Mouse (Mus musculus) gastrocnemius, postnatal 10 days (tissue): ENCODE results near the gene C130073F10Rik. TPM values are rescaled to one million over a fixed set of nuclear protein-coding genes. Genes with fewer than 3 reads are reported as not detected.
"Not testable (repeated sequence)": the region's sequence is repeated elsewhere in the genome, so short reads cannot be mapped to it uniquely, and the experiment has no call there.

Experiments used
- DNase-seq: peaks from one replicate; pipeline ENCODE4 v3.0.0; 2021; ENCODE audit warnings: mixed read lengths
- long read RNA-seq, 2 experiments: library from polyadenylated mRNA; stranded (forward); transcript quantifications; one replicate each; pipeline ENCODE4 v2.0.0; 2021
- total RNA-seq, 2 experiments: library from RNA; stranded (reverse); gene quantifications; 2 replicates each; pipeline ENCODE4 v1.2.3; 2021

C130073F10Rik gene
- total RNA-seq, result not detected
- long read RNA-seq, experiment 1, result 0 reads
- long read RNA-seq, experiment 2, result 0 reads

DNA sequence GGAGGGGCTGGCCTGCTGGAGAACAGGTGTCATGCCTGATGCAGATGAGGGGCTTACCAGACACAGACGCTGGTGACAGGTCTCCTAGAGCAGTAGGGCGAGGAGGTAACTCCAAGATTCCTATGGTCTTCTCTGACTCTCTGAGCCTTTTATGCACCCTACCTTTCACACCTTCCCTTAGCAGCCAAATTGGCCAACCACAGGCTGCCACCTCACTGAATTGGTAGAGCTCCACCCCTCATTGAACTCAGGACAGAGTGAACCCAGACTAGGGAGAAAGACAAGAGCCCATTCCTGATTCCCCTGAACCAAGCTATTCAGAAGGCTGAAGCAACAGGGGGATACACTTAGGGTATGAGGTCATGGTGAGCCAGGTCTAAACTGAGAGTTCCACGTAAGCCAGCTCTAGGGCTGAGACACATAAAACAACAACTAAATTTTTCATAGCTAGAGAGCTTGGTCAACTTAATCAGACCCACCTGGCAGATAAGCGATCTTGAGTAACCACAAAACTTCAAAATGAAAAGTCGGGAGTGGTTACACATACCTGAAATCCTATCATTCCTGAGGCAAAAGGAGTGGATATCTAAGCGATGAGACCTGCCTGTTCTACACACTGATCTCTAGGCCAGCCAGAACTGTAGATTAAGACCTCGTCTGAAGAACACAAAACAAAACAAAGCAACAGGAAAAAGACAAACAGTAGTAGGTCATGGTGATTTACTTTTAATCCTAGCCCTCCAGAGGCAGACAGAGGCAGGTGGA is at the start of gene C130073F10Rik:
Gene C130073F10Rik (minus strand): TSS at position 134 of the 765 bp plus-strand sequence.
- DNase-seq, result no peak

DNA sequence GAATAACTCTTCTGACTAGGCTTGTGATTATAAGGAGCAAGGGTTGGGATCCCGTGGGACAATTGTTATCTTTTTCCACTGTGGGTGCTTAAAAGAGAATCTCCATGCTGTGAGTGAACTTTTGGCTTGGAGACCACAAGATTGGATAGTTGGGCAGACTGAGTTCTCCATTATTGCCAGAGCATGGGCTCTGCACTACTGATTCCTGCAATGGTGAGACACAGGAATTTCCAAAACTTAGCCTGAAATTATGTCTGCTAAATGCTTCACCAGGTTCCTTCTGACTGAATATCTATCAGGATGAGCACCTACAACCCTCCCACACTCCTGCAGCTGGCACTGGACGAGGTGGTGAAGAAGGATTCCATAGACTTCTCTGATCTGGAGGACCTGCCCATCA is 46.5 kb upstream of the C130073F10Rik start, which contains the start of gene Gm12794:
Gene Gm12794 (plus strand): TSS at position 301 of the 400 bp plus-strand sequence.
- not testable (repeated sequence) for DNase-seq

DNA sequence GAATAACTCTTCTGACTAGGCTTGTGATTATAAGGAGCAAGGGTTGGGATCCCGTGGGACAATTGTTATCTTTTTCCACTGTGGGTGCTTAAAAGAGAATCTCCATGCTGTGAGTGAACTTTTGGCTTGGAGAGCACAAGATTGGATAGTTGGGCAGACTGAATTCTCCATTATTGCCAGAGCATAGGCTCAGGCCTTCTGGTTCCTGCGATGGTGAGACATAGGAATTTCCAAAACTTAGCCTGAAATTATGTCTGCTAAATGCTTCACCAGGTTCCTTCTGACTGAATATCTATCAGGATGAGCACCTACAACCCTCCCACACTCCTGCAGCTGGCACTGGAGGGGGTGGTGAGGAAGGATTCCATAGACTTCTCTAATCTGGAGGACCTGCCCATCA is 15.2 kb upstream of the C130073F10Rik start, which contains the start of gene Gm12800:
Gene Gm12800 (plus strand): TSS at position 301 of the 400 bp plus-strand sequence.
- DNase-seq, result not testable (repeated sequence)

DNA sequence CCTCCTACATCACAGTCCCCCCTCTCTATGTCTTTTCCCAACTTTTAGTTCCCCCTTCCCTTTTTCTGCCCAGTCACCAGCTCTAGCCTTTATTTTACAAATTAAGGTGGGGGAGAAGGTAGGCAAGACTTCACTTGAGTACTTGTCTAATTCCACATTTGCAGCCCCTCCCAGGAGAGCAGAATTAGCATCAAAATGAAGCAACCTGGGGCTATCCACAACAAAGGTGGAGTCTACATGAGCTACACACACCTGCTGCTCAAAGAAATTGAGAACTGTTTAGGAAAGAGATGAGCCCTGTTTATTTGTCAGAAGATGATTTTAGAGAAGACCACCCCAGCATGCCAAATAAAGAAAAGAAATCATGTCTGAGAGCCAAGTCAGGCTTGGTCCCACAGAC is 4.2 kb downstream of the C130073F10Rik start:
- DNase-seq, result no peak

DNA sequence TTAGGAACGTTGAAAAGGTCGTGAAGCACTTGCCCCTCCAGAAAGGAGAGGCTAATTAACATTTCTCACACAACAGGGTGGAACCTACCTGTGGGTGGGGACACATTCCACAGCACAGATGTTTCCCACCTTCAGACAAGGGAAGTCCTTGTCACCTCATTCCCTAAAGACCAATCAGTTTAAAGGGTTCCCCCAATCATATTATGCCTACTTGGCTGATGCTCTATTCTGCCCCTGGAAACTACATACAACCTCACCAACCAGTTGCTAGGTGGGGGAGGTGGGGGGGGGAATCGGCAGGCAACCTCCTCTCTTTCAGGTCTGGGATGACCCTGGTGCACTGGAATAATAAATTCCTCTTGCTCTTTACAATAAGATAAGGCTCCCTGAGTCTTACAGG is 9.9 kb downstream of the C130073F10Rik start:
- no peak for DNase-seq

DNA sequence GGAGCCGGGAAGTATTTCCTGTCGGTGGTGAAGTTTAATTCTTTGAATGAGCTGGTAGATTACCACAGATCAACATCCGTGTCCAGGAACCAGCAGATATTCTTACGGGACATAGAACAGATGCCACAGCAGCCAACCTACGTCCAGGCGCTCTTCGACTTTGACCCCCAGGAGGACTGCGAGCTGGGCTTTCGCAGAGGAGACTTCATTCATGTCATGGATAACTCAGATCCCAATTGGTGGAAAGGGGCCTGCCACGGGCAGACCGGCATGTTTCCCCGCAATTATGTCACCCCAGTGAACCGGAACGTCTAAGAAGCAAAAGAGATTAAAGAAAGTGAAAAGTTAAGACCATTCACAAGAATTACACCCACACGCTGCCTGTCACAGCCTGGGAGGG is 17.9 kb downstream of the C130073F10Rik start:
- not testable (repeated sequence) for DNase-seq

DNA sequence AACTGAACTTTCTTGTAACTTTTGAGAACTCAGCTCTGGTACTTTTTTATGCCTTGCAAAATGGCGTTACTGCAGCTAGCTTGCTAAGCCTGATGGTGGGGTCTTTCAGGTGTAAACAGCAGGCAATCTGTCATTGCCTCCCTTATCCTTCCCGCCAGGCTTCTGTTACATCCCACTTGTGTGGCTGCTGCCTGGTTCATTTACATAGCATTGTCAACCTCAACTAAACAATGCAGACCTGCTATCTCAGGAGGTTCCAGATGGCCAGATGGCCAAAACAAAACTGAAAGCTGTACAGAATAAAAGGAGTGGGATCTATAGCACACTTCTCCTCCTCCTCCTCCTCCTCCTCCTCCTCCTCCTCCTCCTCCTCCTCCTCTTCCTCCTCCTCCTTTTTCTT is 21.6 kb downstream of the C130073F10Rik start:
- DNase-seq, result not testable (repeated sequence)

DNA sequence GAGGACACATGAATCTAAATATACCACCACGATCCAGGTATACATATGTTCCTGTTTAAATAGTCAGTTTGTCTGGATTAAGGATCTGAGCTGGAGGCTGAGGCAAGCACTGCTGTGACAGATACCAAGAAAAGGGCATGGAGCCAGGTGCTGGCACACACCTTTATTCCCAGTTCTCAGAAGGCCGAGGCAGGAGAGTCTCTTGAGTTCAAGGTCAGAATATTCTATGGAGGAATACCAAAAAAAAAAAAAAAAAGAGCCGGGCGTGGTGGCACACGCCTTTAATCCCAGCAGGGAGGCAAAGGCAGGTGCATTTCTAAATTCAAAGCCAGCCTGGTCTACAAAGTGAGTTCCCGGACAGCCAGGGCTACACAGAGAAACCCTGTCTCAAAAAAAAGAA is 31.3 kb downstream of the C130073F10Rik start:
- no peak for DNase-seq

DNA sequence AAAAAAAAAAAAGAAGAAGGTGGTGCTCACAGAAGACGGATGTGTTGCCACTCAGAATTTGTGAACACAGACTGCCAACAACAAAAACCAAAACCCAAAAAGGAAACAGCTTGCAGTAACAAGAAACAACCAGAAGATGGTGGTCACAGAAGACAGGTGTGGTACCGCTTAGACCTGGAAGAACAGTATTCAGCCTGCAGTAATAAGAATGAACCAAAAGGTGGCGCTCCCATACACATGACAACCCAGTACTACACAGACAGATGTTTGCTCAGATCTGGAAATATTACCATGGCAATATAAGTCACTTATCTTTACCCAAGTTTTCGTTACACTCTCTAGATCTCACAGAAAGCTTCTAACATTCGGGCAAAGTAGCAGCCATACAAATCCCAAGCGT is 32.7 kb downstream of the C130073F10Rik start:
- DNase-seq, result no peak

DNA sequence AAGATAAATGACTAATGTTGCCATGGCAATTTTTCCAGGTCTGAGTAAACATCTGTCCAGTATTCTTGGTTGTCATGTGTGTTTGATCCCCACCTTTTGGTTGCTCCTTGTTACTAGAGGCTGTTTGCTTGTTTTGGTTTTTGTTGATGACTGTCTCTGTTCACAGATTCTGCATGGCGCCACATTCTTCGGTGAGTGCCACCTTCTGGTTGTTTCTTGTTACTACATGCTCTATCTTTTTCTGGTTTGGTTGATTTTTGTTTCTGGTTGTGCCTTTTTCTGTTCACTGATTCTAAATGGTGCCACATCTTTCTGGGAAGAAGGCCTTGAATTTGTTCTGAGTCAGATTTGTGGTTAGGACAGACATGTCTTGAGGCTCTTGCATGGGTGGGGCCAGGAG is 42.7 kb downstream of the C130073F10Rik start:
- DNase-seq, result no peak

DNA sequence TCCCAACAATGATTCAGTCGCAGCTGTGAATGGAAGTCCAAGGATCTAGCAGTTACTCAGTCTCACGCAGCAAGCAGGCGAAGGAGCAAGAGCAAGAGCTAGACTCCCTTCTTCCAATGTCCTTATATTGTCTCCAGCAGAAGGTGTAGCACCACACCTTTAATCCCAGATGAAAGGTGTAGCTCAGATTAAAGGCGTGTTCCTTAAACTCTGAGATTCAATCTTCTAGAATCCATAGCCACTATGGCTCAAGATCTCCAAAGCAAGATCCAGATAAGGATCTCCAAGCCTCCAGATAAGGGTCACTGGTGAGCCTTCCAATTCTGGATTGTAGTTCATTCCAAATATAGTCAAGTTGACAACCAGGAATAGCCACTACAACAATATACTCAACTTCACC is 49.7 kb downstream of the C130073F10Rik start, which contains the start of gene B020004J07Rik:
Gene B020004J07Rik (minus strand): TSS at position 101 of the 400 bp plus-strand sequence.
- not testable (repeated sequence) for DNase-seq

Other genes with a start within 250 kb of the C130073F10Rik start
- 10 to 100 TPM; 29.7 to 31.2 TPM for gene Leprot, start 246.1 kb downstream of the C130073F10Rik start, total RNA-seq
- 1 to 10 TPM; 3.1 to 7.0 TPM for gene Lepr, start 176.4 kb downstream of the C130073F10Rik start, total RNA-seq
- gene B020004J07Rik, start 49.8 kb downstream of the C130073F10Rik start, total RNA-seq, result not detected
- not detected for gene Gm12800, start 15.3 kb upstream of the C130073F10Rik start, total RNA-seq
- not detected for gene Gm12794, start 46.6 kb upstream of the C130073F10Rik start, total RNA-seq
- gene Gm12790, start 87.3 kb upstream of the C130073F10Rik start, total RNA-seq, result not detected
- not detected for gene Gm12789, start 92.8 kb upstream of the C130073F10Rik start, total RNA-seq
- gene Pde4b, start 193.8 kb upstream of the C130073F10Rik start, total RNA-seq, result 10 to 100 TPM; 44.7 to 61.4 TPM